Mouse (Mus musculus): ENCODE results near the gene Tmem176b.

GRCm38 (mm10) chr6:48817815-48818214, 23.5 kb downstream of the Tmem176b start:
- TF ChIP-seq POLR2A (IDR thresholded peaks at IDR 0.05; ENCODE audit: control insufficient read depth, extremely low read depth, insufficient read depth, low read length, poor library complexity), result no peak
- no peak for TF ChIP-seq CTCF (IDR thresholded peaks at IDR 0.05; ENCODE audit: borderline replicate concordance, control insufficient read depth, extremely low read depth, insufficient read depth, low read length, poor library complexity)

Data from thymus, adult 2 months (tissue).